Mouse (Mus musculus) cortical plate, adult 2 months (tissue): ENCODE data around the gene 3300002I08Rik. TPM values are rescaled to one million over a fixed set of nuclear protein-coding genes. Genes with fewer than 3 reads are reported as not detected.
"Not testable (repeated sequence)": the region's sequence is repeated elsewhere in the genome, so short reads cannot be mapped to it uniquely, and the experiment has no call there.

Experiments used
- H3K27ac ChIP-seq: fragments of 200-500 bp; 2 replicates; pipeline ENCODE4 v1.5.1; 2012; ENCODE audit warnings: low read length, control low read depth, inconsistent platforms; ENCODE audit not compliant: insufficient read depth
- H3K4me1 ChIP-seq: fragments of 200-500 bp; 2 replicates; pipeline ENCODE4 v1.6.1; 2011; ENCODE audit warnings: low read length; ENCODE audit not compliant: control insufficient read depth, insufficient read depth
- H3K4me3 ChIP-seq: fragments of 200-500 bp; 2 replicates; pipeline ENCODE4 v1.5.1; 2011; ENCODE audit warnings: mild to moderate bottlenecking, low read length, control low read depth; ENCODE audit not compliant: insufficient read depth
- CTCF ChIP-seq: fragments of 200-500 bp; IDR thresholded peaks from 2 replicates; pipeline ENCODE4 v1.5.1; 2011; ENCODE audit warnings: mild to moderate bottlenecking, control low read depth, low read length; ENCODE audit not compliant: insufficient read depth; ENCODE audit errors: extremely low read depth
- POLR2A ChIP-seq: fragments of 200-500 bp; IDR thresholded peaks from 2 replicates; pipeline ENCODE4 v1.6.1; 2011; ENCODE audit warnings: mild to moderate bottlenecking, low read length, control low read depth; ENCODE audit not compliant: insufficient read depth; ENCODE audit errors: extremely low read depth
- polyA plus RNA-seq: library from polyadenylated mRNA; depleted of rRNA; stranded (reverse); fragments of >200 nt; gene quantifications from 2 replicates; pipeline ENCODE4 v1.2.3, GENCODE M21; 2012; rRNA removed

The 3300002I08Rik gene
- 2.7 and 4.4 TPM in 2 replicates for polyA plus RNA-seq

GRCm38 (mm10) chr2:150362113-150362877 lies at the start of gene 3300002I08Rik:
3300002I08Rik (minus strand) TSS chr2:150362765.
- TF ChIP-seq POLR2A, result 0 out of 2 replicates have a peak, but pooled peaks have one; percentile 19
- H3K27ac ChIP-seq, H3K4me1 ChIP-seq: not testable (repeated sequence)

GRCm38 (mm10) chr2:150412146-150412545 lies 49.6 kb upstream of the 3300002I08Rik start:
- H3K4me3 ChIP-seq, H3K27ac ChIP-seq, H3K4me1 ChIP-seq: not testable (repeated sequence)

More at GRCm38 (mm10) chr2:150362113-150362877, at the start of gene 3300002I08Rik:
- peak within 1 kb of the TSS; percentile 63 for H3K4me3 ChIP-seq

DNA sequence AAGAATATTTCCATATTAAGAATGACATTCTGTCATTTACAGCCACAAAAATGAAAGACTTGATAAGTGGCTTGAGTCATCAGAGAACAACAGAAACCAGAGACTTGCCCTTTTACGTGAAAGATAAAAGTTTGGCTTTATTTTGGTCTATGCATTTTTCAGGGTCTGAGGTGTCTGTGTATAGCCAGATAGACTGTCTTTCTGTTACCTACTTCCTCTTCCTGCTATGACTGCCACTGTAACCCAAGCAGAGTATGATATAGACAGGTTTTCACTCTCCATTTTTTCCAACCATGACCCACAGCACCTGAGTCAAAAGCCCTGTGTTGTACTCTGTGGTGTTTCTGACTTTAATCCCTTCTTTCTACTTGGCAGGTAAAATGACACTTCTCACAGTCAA lies 27.6 kb upstream of the 3300002I08Rik start:
- Histone ChIP-seq H3K27ac (no peak overlapping the region), H3K4me3 (no peak overlapping the region), H3K4me1 (no peaks in the 10 kb centered on the region)
- TF ChIP-seq CTCF (no peak), POLR2A (no peak)

DNA sequence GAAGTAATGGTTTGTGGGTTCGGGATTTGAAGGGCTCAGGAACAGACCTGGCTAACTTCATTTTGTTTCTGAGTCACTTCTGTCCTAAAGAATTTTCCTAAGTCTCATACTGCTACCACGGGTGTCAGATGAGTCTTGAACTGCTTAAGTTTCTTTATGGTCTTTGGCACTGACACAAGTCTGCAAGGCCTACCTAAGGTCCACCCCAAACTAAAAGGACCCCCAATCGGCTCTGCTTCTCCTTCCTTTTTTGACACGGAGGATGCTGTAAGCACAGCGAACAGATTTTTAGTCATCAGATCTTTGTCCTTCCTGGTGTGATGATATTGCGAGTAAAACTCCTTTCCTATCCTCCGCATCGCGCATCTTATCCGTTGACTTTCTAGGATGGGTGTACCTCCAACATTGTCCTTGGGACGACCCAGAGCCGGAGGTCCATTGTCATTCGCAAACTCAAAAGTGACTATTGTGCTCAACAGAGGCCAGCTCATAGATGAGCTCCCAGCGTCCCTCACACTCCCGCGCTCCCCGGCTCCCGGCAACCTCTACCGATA lies 23.1 kb upstream of the 3300002I08Rik start:
- H3K4me3 ChIP-seq, H3K4me1 ChIP-seq, H3K27ac ChIP-seq: not testable (repeated sequence)

DNA sequence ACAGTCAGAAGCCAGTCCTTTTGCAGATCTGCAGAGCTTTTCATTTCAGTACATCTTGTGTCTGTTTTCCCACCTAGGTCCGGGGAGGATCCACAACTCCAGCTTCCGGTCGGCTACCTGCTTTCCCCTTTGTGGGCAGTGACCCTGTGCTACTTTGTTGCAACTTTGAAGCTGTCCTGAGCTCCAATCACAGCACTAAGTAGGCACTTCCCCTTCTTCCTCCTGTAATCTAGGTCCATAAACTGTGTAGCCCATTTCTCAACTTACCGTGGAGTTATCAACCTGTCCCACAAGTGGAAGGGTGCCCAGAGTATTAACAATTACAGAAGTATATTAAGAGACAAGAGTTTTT lies 289 bp upstream of the 3300002I08Rik start:
- peak overlapping the region; percentile 63 for H3K4me3 ChIP-seq
- TF ChIP-seq POLR2A, result no peak
- no peak overlapping the region for H3K27ac ChIP-seq
- H3K4me1 ChIP-seq, result no peaks in the 10 kb centered on the region

DNA sequence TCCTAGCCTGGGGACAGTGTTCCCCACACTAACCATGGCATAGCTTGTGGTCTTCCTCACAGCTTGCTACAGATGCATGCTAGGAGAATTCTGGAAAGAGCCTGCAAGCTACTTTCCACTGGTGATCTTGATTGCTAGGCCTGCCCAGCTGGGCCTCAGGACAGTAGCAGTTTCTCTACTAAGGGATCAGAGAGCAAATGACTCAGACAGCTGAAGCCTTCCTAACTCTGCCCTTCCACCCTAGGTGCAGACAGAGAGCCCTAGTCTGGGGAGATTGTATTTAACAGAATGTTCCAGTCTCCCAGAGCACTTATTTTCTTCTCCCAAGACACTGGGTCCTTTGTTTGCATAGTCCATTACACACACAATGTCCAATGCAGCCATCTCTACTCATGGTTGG lies 5.4 kb downstream of the 3300002I08Rik start:
- H3K4me1 ChIP-seq, result not testable (repeated sequence)

DNA sequence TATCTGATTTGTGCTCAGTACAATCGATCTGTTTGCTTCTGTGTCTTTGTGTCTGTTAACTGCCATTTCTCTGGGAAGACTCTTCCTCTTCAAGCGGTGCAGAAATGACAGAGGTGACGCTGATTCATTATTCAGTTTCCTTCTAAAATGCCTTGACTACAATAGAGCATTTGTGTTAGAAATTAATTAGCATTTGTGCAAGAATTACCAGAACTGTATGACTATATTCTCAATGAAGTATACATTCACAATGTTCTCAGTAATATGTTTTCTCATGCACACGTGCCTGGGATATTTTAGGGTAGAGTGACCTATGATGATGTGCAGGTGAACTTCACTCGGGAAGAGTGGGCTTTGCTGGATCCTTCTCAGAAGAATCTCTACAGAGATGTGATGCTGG lies 39.2 kb downstream of the 3300002I08Rik start, which contains the start of gene Gm10130:
Gene Gm10130 (plus strand): TSS at position 301 of the 400 bp plus-strand sequence.
- TF ChIP-seq POLR2A, result no peak
- no peak for TF ChIP-seq CTCF
- Histone ChIP-seq H3K4me3 (no peak within 1 kb of the TSS), H3K4me1 (no peaks in the 10 kb centered on the region), H3K27ac (no peak within 1 kb of the TSS)

More for the DNA sequence above, 5.4 kb downstream of the 3300002I08Rik start:
- H3K27ac ChIP-seq, H3K4me3 ChIP-seq: not testable (repeated sequence)

GRCm38 (mm10) chr2:150318973-150319372 lies 43.6 kb downstream of the 3300002I08Rik start:
- no peak for TF ChIP-seq POLR2A
- TF ChIP-seq CTCF, result no peak
- Histone ChIP-seq H3K4me3 (no peak overlapping the region), H3K4me1 (no peaks in the 10 kb centered on the region), H3K27ac (no peak overlapping the region)

DNA sequence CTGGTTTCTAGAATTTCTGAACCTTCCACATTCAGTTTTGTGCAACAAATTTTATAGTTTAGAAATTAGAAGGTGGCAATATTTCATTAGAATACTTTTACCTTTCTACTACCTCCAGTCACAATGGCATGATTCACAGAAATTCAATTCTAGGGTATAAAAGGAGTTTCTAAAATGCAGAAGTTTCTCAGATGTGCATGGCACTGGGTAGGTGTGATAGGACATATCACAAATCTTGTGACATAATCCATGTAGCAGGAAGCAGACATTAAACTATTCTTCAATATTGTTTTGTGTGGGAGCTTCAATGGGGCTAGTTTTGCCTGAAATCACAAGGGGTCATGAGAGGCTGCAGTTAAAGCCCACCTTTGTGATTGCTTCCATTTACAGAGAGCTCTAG lies 46.4 kb downstream of the 3300002I08Rik start:
- H3K4me3 ChIP-seq, result no peak overlapping the region
- no peak for TF ChIP-seq CTCF
- TF ChIP-seq POLR2A, result no peak
- no peaks in the 10 kb centered on the region for H3K4me1 ChIP-seq
- H3K27ac ChIP-seq, result no peak overlapping the region

DNA sequence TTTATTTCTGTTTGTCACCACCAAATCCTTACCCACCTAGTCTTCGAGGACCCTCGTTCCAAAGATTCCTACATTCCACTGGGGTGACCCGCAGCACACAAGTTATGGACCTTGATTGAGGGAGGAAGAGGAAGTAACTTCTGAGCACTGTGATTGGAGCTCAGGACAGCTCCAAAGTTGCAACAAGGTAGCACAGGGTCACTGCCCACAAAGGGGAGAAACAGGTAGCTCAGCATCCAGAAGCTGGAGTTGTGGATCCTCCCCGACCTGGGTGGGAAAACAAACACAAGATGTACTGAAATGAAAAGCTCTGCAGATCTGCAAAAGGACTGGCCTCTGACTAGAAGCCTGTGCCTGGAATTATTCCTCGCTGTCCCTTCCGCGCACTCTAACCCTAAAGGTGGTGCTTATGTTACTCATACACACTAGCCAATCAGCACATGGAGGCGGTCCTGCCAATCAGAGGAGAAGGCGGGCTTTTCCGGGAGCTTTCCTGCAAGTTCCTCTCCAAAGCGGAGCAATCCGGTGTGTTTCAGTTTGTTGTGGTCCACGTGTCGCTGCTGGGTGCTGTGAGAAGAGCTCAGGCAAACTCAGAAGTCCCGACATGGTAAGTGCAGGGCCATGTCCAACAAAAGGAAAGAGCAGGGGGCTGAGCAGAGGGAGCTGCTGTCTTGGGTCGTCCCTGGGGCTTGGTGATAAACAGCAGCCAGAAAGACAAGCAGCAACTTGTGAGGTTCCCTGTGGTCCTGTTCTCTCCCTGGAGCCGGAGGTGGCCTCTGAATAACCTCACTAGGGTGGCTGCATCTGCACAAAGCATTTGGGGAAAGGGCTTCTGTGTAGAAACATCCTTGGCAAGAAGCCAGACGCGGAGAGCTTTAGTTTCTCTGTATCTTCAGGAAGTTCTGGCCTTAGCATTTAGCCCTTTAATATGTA lies 51.3 kb downstream of the 3300002I08Rik start:
- H3K27ac ChIP-seq, H3K4me1 ChIP-seq: not testable (repeated sequence)
- peak overlapping the region; percentile 34 for H3K4me3 ChIP-seq
